Comparison of ENCODE assay signal across 19 mouse cellular contexts in the genomic region with DNA sequence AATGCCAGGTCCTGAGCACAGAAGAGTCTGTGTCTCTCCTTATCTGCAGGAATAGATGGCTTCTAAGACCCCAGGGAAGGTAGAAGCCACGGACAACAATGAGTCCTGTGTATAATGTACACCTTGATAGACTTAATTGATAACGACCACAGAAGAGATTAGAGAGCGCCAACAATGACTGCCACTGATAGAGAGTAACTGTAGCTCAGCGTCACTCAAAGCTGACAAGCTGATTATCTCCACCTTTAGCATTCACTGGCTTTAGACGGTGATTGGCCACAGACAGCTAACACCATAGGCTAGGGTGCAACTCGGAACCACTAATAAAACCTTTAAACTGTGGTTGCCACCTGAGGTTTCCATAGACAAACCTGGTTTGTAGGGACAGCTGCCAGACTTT. TPM values are rescaled to one million over a fixed set of nuclear protein-coding genes. Genes with fewer than 3 reads are reported as not detected.
DNase-seq lines count a peak whose midpoint lies in the region; ATAC-seq lines count a peak whose summit lies in the region.
"Had no signal": no experiment of that assay in that cellular context is flagged by ENCODE, and none has a peak within 500 bp of the region (broad histone marks: within the 10 kb centered on the region; RNA-seq: fewer than 3 reads in every experiment).

No protein-coding gene starts in this region.

- DNase-seq in retina, adult 2 months (ENCODE audit: low read depth, low spot score), result peak; percentile 6
- no peak for DNase-seq in retina, embryonic 14.5 days (ENCODE audit: low spot score)
- no peak for DNase-seq in adrenal gland, adult 18-20 months (ENCODE audit: low spot score in 2 of 2)
- DNase-seq in frontal cortex, postnatal 36 days (ENCODE audit: low spot score in 2 of 2), result no peak
- DNase-seq: adrenal gland, adult 2 months; adrenal gland, postnatal 10 days; adrenal gland, postnatal 25 days; cerebellum, adult 11 months; cerebellum, adult 18-20 months; cerebellum, adult 8-10 months; cerebellum, adult 9-11 months; cerebellum, postnatal 14 days; cerebellum, postnatal 36 days; embryo, embryonic 11 days had no signal

- peak; percentile 57 for ATAC-seq in megakaryocyte progenitor cell, adult 5-6 weeks (replicated peaks; ENCODE audit: poor library complexity)
- ATAC-seq: activated CD4-positive, CD25-positive, alpha-beta regulatory T cell, adult 4 months; forebrain, embryonic 14.5 days; forebrain, embryonic 16.5 days; Patski had no signal

RNA-seq across cellular contexts. Expression of gene Mboat2, which starts 57.9 kb away (rescaled TPM):
- total RNA-seq in megakaryocyte progenitor cell, adult 5-6 weeks (2015), result 2.7 TPM in 2 replicates
- 1.8 and 7.7 TPM in 2 replicates for total RNA-seq in megakaryocyte progenitor cell, adult 5-6 weeks (2017)
- 10 to 100 TPM; 16.9 to 22.8 TPM for total RNA-seq in adrenal gland, adult 18-20 months (2021)
